Mouse (Mus musculus) midbrain, embryonic 14.5 days (tissue): ENCODE measurements around the gene Myt1l. TPM values are rescaled to one million over a fixed set of nuclear protein-coding genes. Genes with fewer than 3 reads are reported as not detected.
A peak's percentile ranks its signal among the peaks of the same experiment; 100 is the strongest.

Source experiments
- ATAC-seq: fragments of 200-750 bp; cut with Nextera tagmentation; 2 replicates; pipeline ENCODE4 v1.8.0; 2017; ENCODE audit warnings: moderate number of reproducible peaks, moderate library complexity; ENCODE audit not compliant: low FRiP score, low TSS enrichment
- DNase-seq: peaks from one replicate; pipeline ENCODE4 v3.0.0-alpha.2; 2015
- H3K27ac ChIP-seq: fragments of 300-500 bp; sonication (generic); replicated peaks from 2 replicates; pipeline ENCODE4 v1.5.1; 2014; ENCODE audit warnings: mild to moderate bottlenecking, low read depth, low read length, moderate library complexity
- H3K27me3 ChIP-seq: fragments of 300-500 bp; sonication (generic); 2 replicates; pipeline ENCODE4 v1.6.1; 2014; ENCODE audit warnings: low read length, control low read depth, mixed read lengths; ENCODE audit not compliant: control insufficient read depth, insufficient read depth
- H3K36me3 ChIP-seq: fragments of 300-500 bp; sonication (generic); 2 replicates; pipeline ENCODE4 v1.6.1; 2014; ENCODE audit warnings: low read length, control low read depth; ENCODE audit not compliant: control insufficient read depth, insufficient read depth
- H3K4me1 ChIP-seq: fragments of 300-500 bp; sonication (generic); 2 replicates; pipeline ENCODE4 v1.6.1; 2014; ENCODE audit warnings: mild to moderate bottlenecking, antibody characterized with exemption, low read length, control low read depth; ENCODE audit not compliant: control insufficient read depth, insufficient read depth
- H3K4me2 ChIP-seq: fragments of 300-500 bp; sonication (generic); 2 replicates; pipeline ENCODE4 v1.6.1; 2014; ENCODE audit warnings: mild to moderate bottlenecking, low read length, moderate library complexity
- H3K4me3 ChIP-seq: fragments of 300-500 bp; sonication (generic); replicated peaks from 2 replicates; pipeline ENCODE4 v1.5.1; 2014; ENCODE audit warnings: low read depth, low read length
- H3K9ac ChIP-seq: fragments of 300-500 bp; sonication (generic); replicated peaks from 2 replicates; pipeline ENCODE4 v1.6.1; 2014; ENCODE audit warnings: mild to moderate bottlenecking, low read length, moderate library complexity
- H3K9me3 ChIP-seq: fragments of 300-500 bp; sonication (generic); 2 replicates; pipeline ENCODE4 v1.6.1; 2016; ENCODE audit warnings: low read length, control low read depth, mixed read lengths; ENCODE audit not compliant: control insufficient read depth
- WGBS: fragments of 180-500 bp; shearing (Covaris S2); extraction: QIAGEN DNeasy Blood & Tissue Kit; methylation state at CpG from one replicate; pipeline ENCODE4 v1.1.7; 2014; 5-methylcytosine and 5-hydroxymethylcytosine counted together
- polyA plus RNA-seq: library from polyadenylated mRNA; unstranded; fragments of >200 nt; fragmentation: Nextera tagmentation; extraction: Ambion mirVana; gene quantifications from 2 replicates; pipeline ENCODE4 v1.2.1, GENCODE M21; 2014

Gene Myt1l
- polyA plus RNA-seq, 1 experiment from 2014 or later = 250 TPM

DNA sequence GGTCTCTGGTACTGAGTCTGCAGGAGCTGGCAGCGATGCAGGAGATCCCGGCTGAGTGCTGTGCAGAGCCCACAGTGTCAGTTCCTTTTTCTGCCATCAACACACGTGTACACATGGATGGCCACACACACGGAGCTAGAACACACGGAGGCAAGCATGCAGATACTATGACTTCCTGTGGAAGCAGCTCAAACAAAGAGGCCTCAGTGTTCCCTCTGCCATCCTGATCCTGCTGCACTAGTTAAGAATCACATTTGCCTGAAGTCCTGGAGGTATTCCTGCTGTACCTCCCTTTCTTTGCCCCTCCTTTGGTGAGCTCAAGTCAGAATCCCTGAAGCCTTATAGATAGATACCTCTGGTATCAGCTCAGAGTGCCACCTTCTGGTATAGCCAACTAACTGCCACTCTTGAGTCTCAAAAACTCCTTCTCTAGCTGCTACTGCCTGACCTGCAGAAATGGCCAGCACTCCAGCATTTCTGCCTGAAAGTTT is 309.2 kb downstream of the Myt1l start:
- ATAC-seq = peak; percentile 82
- Histone ChIP-seq H3K4me2 (no peak overlapping the region), H3K9me3 (no peaks in the 10 kb centered on the region), H3K9ac (no peak overlapping the region), H3K27me3 (no peaks in the 10 kb centered on the region), H3K4me1 (peaks cover 15% of the 10 kb centered on the region), H3K27ac (peak overlapping the region; percentile 53), H3K4me3 (no peak overlapping the region), H3K36me3 (peaks cover 45% of the 10 kb centered on the region)
- WGBS = 69% methylated on average over 5 of the region's 5 CpGs
- peak; percentile 86 for DNase-seq

DNA sequence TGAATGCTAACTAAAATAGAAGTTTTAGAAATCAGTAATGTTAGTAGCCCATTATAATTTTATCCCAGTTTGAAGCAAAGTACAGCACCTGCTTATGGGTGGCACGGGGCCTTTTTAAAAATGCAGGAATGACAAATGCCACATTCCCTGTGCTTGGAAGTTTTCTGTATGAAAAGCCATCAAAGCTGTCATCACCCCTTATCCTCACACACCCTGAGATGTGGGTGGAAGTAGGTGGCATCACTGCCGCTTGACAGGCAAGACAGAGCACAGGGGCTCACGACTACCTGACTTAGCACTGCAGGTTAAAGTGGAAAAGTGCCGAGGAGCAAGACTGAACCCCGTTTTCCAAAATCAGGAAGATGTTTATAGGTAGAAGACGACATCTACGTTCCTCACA is 310.2 kb downstream of the Myt1l start:
- H3K9ac ChIP-seq = no peak overlapping the region
- WGBS = 93% methylated on average over 7 of the region's 7 CpGs

DNA sequence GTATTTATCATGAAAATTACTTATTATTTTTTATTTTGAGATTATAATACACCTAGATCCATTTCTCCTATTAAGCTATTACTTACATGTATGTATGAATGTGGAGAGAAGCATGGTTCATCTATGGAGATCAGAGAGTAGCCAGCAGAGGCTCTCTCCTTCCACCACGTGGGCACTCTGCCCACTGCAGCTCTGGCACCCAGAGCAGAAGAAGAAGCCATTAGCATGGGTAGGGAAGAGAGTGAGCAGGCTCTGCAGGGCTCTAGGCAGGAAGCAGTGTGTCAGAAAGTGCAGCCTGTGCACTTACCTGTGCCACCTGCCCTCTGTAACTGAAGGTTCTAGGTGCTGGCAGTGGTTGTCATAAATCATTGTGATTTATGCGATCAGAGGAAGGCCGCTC is 321.8 kb downstream of the Myt1l start:
- Histone ChIP-seq H3K36me3 (peaks cover 78% of the 10 kb centered on the region), H3K4me2 (no peak overlapping the region), H3K27me3 (no peaks in the 10 kb centered on the region), H3K27ac (no peak overlapping the region), H3K4me3 (no peak overlapping the region), H3K9ac (no peak overlapping the region), H3K9me3 (no peaks in the 10 kb centered on the region), H3K4me1 (no peaks in the 10 kb centered on the region)
- no peak for ATAC-seq
- DNase-seq = no peak
- 86% methylated on average over 3 of the region's 3 CpGs for WGBS

More for the DNA sequence above, 310.2 kb downstream of the Myt1l start:
- DNase-seq (no peak), ATAC-seq (no peak)
- Histone ChIP-seq H3K27me3 (no peaks in the 10 kb centered on the region), H3K4me2 (no peak overlapping the region), H3K4me1 (peaks cover 15% of the 10 kb centered on the region), H3K27ac (no peak overlapping the region), H3K9me3 (no peaks in the 10 kb centered on the region), H3K4me3 (no peak overlapping the region), H3K36me3 (peaks cover 45% of the 10 kb centered on the region)

DNA sequence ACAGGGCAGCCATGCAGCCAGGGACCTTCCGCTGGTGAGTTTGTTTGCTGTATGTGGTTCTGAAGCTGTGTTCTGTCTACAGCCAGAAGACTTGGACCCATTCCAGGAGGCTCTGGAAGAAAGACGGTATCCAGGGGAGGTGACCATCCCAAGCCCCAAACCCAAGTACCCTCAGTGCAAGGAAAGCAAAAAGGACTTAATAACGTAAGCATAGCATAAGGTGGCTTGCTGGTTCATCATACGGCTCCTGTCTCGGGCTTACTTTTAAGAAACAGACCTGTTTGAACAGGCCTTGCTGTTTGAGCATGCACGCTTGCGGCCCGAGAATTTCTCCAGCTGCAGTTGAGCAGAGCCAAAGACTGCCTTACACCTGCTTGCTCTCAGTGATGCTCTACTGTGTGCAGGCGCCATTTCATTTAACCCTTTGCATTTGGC is 326.0 kb downstream of the Myt1l start:
- Histone ChIP-seq H3K9me3 (no peaks in the 10 kb centered on the region), H3K9ac (no peak overlapping the region), H3K36me3 (peaks cover 81% of the 10 kb centered on the region), H3K4me3 (no peak overlapping the region), H3K27me3 (no peaks in the 10 kb centered on the region), H3K27ac (no peak overlapping the region), H3K4me2 (no peak overlapping the region), H3K4me1 (no peaks in the 10 kb centered on the region)
- DNase-seq = peak; percentile 31
- 84% methylated on average over 9 of the region's 9 CpGs for WGBS
- ATAC-seq = no peak

DNA sequence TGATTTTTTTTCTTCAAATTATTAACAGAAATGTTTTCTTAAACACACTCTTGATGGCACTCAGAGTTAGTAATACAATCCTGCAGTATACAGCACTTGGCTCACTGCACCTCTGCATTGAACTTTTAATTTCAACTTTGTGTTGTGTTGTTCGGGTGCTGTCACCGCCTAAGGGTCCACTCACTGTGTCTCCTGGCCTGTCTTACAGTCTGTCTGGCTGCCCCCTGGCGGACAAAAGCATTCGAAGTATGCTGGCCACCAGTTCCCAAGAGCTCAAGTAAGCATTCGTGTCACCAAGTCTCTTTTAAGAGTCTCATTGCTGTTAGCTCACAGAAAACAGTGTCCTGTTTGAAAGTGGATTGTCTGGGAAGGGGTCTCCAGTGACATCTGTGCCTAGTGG is 326.8 kb downstream of the Myt1l start:
- Histone ChIP-seq H3K36me3 (peaks cover 75% of the 10 kb centered on the region), H3K4me1 (no peaks in the 10 kb centered on the region), H3K27me3 (no peaks in the 10 kb centered on the region), H3K27ac (no peak overlapping the region), H3K4me3 (no peak overlapping the region), H3K9me3 (no peaks in the 10 kb centered on the region), H3K9ac (no peak overlapping the region), H3K4me2 (no peak overlapping the region)
- ATAC-seq = no peak
- DNase-seq = peak; percentile 83
- WGBS = 23% methylated on average over 5 of the region's 5 CpGs

DNA sequence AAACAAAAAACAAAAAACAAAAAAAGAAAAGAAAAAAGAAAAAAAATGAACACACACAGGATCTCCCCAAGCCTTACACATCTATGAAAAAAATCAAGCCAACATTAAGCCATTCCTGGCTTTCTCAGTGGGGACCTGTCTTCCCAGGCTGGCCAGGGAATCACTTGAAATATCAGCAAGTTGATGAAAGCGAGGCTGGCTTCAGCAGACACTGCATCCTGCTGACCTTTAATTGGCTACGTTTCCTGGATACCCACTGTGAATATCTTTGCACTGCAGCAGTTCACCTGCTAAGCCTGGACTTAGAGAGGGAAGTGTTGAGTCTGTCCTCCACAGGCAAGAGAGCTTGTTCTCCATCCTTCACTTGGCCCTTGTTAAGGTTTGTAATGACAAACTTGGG is 332.8 kb downstream of the Myt1l start:
- Histone ChIP-seq H3K4me2 (no peak overlapping the region), H3K4me1 (no peaks in the 10 kb centered on the region), H3K27me3 (no peaks in the 10 kb centered on the region), H3K27ac (no peak overlapping the region), H3K9me3 (no peaks in the 10 kb centered on the region), H3K9ac (no peak overlapping the region), H3K36me3 (peaks cover 53% of the 10 kb centered on the region), H3K4me3 (no peak overlapping the region)
- 39% methylated on average over 2 of the region's 2 CpGs for WGBS
- ATAC-seq (no peak), DNase-seq (no peak)

DNA sequence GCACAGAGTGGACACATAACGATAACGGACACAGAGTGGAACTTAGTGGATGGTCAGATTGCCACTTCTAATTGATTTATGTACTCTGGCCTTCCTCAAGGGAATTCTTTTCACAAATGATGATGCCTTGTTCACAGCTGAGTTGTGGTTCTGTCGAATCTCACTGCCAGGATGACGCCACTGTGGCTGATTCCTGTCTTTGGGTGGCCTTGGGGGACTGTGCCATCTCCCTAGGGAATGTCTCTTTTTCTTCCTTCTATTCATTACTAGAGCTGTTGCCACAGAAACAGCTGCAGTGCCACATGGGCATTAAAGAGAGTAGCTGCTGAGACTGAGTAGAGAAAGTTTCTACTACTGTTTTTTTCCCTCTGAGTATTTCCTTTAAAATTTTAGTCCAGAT is 340.1 kb downstream of the Myt1l start:
- peaks cover 33% of the 10 kb centered on the region for H3K36me3 ChIP-seq
- 59% methylated on average over 4 of the region's 4 CpGs for WGBS
- 0 out of 2 replicates have a peak overlapping the region, but pooled peaks have one; percentile 8 for H3K27ac ChIP-seq
- H3K4me3 ChIP-seq = no peak overlapping the region
- H3K4me2 ChIP-seq = no peak overlapping the region
- H3K27me3 ChIP-seq = no peaks in the 10 kb centered on the region
- H3K4me1 ChIP-seq = peaks cover 37% of the 10 kb centered on the region
- no peak for ATAC-seq
- DNase-seq = peak; percentile 51
- H3K9me3 ChIP-seq = no peaks in the 10 kb centered on the region
- no peak overlapping the region for H3K9ac ChIP-seq

DNA sequence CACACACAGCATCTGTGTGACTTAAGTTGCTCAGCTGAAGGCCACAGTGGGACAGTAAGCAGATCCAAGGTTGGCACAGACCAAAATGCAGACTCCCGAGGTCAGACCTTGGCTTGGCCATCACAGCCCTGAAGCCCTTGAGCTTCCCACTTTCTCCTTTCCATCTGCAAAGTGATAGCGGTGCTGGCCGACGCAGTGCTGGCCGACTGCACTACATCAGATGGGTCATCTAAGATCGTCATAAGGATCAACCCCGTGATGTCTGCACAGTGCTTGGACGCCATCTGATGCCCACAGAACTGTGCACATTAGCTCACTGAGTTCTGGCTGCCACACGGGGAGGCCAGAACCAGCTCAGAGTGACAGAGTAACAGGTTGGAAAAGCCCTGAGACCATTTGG is 340.6 kb downstream of the Myt1l start:
- Histone ChIP-seq H3K36me3 (peaks cover 31% of the 10 kb centered on the region), H3K9ac (no peak overlapping the region), H3K4me2 (no peak overlapping the region), H3K27me3 (no peaks in the 10 kb centered on the region), H3K27ac (peak overlapping the region; percentile 41; the same call in 1 of the 2 replicates), H3K4me3 (no peak overlapping the region), H3K4me1 (peaks cover 41% of the 10 kb centered on the region), H3K9me3 (no peaks in the 10 kb centered on the region)
- 87% methylated on average over 9 of the region's 9 CpGs for WGBS
- DNase-seq (no peak), ATAC-seq (no peak)

DNA sequence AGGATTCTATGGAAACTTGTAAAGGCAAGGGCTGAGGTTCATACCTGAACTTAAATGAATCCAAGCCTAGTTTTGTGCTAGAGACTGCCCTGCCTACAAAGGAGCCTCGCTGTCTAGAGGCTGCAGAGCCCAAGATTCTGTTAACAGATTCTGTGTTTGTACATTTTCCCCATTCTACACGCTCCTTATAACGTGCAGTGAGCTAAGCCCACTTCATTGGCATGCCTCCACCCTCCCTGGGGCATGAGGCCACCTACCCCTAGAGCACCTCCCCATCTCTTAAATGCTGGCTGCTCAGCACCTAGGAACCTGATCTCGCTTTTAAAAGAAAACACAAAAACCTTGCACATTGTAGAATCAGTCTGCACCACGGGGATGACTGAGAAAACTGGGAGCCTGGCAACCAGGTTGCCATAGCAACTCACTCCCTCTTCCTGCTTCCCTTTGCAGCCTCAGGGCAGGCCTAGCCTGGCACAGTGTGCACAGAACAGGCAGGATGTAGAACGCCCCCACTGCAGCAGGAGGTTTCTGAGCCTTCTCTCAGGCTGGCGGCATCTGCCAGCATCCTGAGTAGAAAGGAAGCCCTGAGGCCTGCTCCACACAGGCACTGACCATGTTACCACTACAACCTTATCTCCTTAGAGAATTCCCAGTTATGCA is 344.1 kb downstream of the Myt1l start:
- peak; percentile 97 for DNase-seq
- no peaks in the 10 kb centered on the region for H3K27me3 ChIP-seq
- peak overlapping the region; percentile 45 for H3K4me2 ChIP-seq
- peak overlapping the region; percentile 98 for H3K27ac ChIP-seq
- peak overlapping the region; percentile 43; the same call in 1 of the 2 replicates for H3K9ac ChIP-seq
- H3K4me1 ChIP-seq = peaks cover 41% of the 10 kb centered on the region
- peaks cover 17% of the 10 kb centered on the region for H3K36me3 ChIP-seq
- ATAC-seq = peak; percentile 96
- no peaks in the 10 kb centered on the region for H3K9me3 ChIP-seq
- 4% methylated on average over 7 of the region's 7 CpGs for WGBS
- no peak overlapping the region for H3K4me3 ChIP-seq
